Mouse (Mus musculus) kidney, adult 18-20 months (tissue): ENCODE measurements around the gene Clcf1.

Experiments
- DNase-seq: peaks from one replicate; pipeline ENCODE4 v3.0.0; 2021

Clcf1 gene

DNA sequence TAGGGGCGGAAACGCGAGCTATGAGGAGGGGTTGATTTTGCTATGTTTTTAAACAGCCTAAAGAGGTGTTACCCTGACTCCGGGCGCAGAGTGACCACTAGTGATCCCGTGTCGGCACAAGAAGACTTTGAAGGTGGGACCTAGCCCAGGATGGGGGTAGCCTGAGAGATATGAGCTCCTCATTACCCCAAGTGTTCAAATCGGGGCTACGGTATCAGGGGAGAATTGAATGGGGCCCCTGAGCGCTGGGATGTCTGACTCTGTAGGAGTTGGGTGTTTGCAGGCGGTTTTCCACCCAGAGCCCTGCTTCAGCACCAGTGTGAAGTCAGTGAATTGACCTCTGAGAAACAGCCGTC, 43.8 kb downstream of the Clcf1 start:
- no peak for DNase-seq

DNA sequence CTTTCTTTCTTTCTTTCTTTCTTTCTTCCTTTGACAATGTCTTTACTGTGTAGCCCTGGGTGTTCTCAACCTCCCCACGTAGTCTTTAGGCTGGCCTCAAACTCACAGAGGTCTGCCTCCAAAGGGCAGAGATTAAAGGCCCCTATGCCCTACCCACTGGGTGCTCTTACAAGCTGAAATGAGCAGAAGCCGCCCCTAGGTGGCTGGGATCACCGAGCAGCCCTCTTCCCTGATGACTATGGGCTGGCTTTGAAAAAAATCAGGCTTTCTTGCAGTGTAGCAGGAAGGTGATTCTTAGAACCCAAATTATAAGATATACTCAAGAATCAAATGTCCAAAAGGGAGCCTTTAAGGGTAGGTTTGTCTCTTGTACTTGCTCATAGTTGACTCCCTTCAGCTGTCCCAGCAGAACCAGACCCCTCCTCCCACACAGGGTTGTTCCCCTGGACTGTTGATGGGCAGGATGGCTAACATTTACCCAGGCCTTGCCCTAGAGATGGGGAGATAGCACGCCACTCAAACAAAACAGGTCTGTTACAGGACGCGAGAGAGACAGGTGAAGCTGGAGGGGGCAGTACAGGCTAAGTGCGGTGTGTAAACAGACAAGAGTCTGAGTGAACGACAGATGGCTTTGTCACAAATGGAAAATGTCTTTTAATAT, 47.1 kb downstream of the Clcf1 start:
- no peak for DNase-seq

DNA sequence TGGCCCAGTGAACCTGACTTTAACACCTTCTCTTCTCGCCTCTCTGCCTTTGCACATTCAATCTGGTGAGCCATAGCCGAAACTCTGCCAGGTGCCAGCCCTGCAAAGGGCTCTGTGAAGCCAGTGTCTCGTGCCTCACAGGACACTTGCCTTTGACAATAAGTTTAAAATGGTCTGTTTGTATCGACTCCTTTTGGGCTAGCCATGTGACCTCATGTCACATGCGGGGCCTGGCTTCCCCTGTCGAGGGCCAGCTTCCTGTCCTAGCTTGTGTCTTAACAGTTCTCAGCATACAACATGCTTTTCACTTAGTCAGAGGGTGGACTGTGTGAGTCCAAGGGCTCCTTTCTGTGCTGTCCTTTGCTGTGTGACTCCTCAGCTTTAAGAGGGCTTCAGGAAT, 48.7 kb downstream of the Clcf1 start:
- DNase-seq: no peak

DNA sequence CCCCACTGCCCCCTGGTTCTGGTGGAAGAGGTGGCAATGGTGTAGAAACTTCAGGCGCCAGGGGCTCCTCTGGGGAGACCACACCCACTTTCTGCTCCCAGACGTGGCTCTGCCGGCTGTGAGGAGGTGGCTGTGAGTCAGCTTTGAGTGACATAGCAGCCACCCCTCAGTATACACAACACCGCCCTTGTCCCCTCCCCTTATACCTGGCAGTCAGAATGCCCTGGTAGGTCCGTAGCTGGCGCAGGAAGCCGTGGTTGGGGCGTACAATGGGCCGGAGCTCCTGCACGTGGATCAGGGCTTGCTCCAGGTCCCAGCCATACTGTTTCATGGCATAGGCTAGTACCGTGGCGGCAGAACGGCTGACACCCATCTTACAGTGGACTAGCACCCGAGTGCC, 49.7 kb downstream of the Clcf1 start:
- DNase-seq: no peak

DNA sequence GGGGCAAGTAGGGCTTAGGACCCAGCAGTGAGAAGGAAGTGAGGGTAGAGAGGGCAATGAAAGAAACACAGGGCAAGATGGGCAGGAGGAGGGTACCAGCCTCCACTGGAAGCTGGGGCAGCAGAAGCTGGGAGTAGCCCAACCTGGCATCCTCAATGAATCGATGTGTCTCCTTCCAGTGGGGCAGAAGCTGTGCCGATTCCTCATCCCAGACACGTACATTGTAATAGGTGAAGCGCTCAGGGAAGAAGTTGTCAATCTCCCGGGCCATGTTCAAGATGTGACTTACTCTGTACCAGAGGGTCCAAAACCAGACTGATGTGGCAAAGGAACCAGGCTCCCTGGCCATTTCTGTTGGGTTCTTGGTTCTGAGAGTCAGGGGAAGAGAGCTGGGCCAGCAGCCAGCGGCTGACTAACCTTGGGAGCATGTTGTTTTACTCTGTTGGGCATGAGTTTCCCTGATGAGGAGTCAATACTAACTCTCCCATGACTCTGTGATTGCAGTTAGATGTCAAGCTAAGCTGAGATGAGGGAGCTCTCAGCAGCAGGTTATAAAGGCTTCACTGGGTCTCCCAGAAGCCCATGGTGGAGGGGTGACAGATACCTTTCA, 50.2 kb downstream of the Clcf1 start:
- no peak for DNase-seq

DNA sequence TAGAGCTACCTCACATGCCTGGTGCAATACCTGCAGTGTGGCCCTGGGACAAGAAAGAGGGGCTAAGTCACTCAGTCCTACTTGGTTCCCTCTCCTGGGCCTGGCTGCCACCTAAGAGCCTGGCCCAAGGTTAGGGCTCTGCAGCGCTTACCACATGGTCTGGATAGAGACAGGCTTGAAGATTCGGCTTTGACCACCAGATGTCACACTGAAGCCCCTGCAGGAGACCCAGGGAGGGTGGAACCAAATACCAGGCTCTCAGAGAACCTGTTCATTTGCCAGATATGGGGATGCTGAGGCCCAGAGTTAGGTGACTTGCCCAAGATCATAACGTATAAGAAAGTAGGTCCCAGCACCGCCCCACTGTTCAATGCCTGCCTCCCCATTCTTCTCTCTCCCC, 51.9 kb downstream of the Clcf1 start:
- DNase-seq: no peak

DNA sequence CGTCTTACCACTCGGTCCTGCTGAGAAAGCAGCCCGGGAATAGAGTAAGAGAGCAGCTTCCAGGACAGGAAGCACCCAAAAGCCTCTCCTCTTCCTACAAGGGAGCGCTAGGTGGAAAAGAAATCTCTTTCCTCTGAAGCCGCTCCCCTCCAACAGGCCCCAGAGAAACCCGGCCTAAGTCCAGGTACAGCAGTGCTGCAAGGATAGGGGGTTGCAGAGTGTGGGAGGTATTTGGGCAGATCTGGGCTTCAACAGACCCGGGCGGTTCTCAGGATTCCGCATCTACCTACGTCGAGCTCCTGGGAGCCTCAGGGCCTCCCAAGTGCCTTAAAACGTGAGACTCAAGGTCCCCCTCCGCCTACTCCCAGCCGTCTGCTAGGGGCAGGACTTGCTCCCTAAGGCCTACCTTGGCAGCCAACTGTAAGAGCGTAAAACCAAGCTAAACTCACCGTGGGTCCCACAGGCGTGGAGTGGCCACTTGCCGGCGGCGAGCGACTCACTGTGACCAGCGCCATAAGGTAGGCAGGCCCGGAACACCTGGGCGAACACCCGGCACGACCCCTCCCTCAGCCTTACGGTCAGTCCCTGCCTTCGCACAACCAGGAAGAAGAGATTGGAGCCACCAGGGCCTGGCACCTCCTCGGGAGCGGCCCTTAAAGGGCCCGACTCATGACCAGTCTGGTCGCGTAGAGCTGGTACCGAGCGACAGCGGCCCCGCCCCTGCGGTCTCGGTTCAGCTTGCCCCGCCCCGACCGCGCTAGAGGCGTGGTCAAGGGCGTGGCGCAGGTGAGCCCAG, 54.7 kb downstream of the Clcf1 start, which contains the start of gene Ssh3:
Ssh3 (minus strand) TSS at position 615 of the 796 bp plus-strand sequence.
- DNase-seq: peak; percentile 90

DNA sequence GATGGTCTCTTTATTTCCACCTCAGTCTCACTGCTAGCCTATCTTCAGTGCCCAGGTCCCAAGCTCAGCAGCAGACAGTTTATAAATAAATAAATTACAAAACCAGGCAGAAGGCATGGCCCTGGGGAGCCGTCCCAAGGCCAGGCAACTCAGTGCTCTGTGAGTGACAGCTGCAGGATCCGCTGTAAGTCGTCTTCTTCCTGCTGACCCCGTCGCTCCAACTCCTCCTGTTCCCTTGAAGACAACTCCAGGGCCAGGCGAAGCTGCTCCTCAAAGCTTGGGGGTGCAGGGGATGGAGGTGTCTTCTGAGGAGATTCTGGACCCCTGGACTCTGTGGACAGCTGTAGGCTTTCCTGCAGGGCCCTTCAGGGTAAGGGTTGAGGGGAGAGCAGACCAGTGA, 56.1 kb downstream of the Clcf1 start:
- no peak for DNase-seq

DNA sequence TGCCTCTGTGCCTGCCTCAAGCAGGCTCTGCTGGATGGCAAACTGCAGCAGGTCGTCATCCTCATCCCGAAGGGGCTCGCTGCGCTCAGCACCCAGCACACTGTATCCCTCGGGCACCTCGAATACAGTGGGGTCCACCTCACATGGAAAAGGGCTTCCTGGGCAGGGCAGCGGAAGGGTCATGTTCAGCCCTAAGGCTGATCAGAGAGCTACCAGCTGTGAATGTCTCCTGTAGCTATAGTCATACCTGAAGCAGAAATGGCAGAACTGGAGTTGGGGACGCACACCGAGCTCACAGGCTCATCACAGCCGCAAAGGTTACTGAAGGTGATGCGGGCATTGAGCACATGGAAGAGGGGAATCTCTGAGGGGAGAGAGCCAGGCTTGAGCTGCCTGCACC, 56.9 kb downstream of the Clcf1 start:
- no peak for DNase-seq
